In genomic region chr14:49171286-49171685, GRCm38 (mm10) we compare ENCODE assay signal across 8 mouse cellular contexts. TPM values are rescaled to one million over a fixed set of nuclear protein-coding genes. Genes with fewer than 3 reads are reported as not detected.
A peak's percentile ranks its signal among the peaks of the same experiment; 100 is the strongest.
DNase-seq lines count a peak whose midpoint lies in the region; ATAC-seq and TF ChIP-seq lines count a peak whose summit lies in the region.

No protein-coding gene starts in this region.

- no peak for TF ChIP-seq CTCF in olfactory bulb, adult 2 months (IDR thresholded peaks at IDR 0.05; ENCODE audit: insufficient read depth, low read depth, low read length)

- TF ChIP-seq POLR2A in olfactory bulb, adult 2 months (IDR thresholded peaks at IDR 0.05; ENCODE audit: insufficient read depth, low read depth, low read length) = no peak

- no peaks in the 10 kb centered on the region for H3K9me3 ChIP-seq in erythroblast, embryonic 14.5 days (ENCODE audit: control insufficient read depth, low read length)
- H3K9me3 ChIP-seq in forebrain, embryonic 12.5 days = no peaks in the 10 kb centered on the region
- no peaks in the 10 kb centered on the region for H3K9me3 ChIP-seq in limb, embryonic 11.5 days (ENCODE audit: control insufficient read depth, low read length)

- H3K4me3 ChIP-seq in erythroblast, embryonic 14.5 days (replicated peaks) = peak overlapping the region; percentile 98
- H3K4me3 ChIP-seq in forebrain, embryonic 12.5 days (replicated peaks) = peak overlapping the region; percentile 96
- peak overlapping the region; percentile 97 for H3K4me3 ChIP-seq in limb, embryonic 11.5 days (ENCODE audit: low read depth, low read length)
- peak overlapping the region; percentile 66 for H3K4me3 ChIP-seq in olfactory bulb, adult 2 months (ENCODE audit: insufficient read depth, low read depth, low read length)

- H3K36me3 ChIP-seq in erythroblast, embryonic 14.5 days (ENCODE audit: control insufficient read depth) = peaks cover 24% of the 10 kb centered on the region
- no peaks in the 10 kb centered on the region for H3K36me3 ChIP-seq in forebrain, embryonic 12.5 days (replicated peaks)
- no peaks in the 10 kb centered on the region for H3K36me3 ChIP-seq in limb, embryonic 11.5 days (ENCODE audit: control insufficient read depth, insufficient read depth, low read length)

- peak overlapping the region; percentile 98 for H3K9ac ChIP-seq in forebrain, embryonic 12.5 days
- peak overlapping the region; percentile 61 for H3K9ac ChIP-seq in limb, embryonic 11.5 days (ENCODE audit: low read length)

- H3K4me2 ChIP-seq in forebrain, embryonic 12.5 days = peak overlapping the region; percentile 89
- peak overlapping the region; percentile 92 for H3K4me2 ChIP-seq in limb, embryonic 11.5 days (ENCODE audit: low read depth, severe bottlenecking)

- H3K27me3 ChIP-seq in erythroblast, embryonic 14.5 days (ENCODE audit: control insufficient read depth) = no peaks in the 10 kb centered on the region
- no peaks in the 10 kb centered on the region for H3K27me3 ChIP-seq in forebrain, embryonic 12.5 days
- H3K27me3 ChIP-seq in limb, embryonic 11.5 days (ENCODE audit: control insufficient read depth, insufficient read depth, low read length) = no peaks in the 10 kb centered on the region

- whole genome bisulfite sequencing in forebrain, embryonic 12.5 days = 24% methylated on average over 8 of the region's 8 CpGs
- 28% methylated on average over 8 of the region's 8 CpGs for WGBS in limb, embryonic 11.5 days
- WGBS in olfactory bulb, adult 2 months = 29% methylated on average over 8 of the region's 8 CpGs

- no peak overlapping the region for H3K27ac ChIP-seq in forebrain, embryonic 12.5 days
- no peak overlapping the region for H3K27ac ChIP-seq in limb, embryonic 11.5 days (replicated peaks; ENCODE audit: low read depth, low read length)
- H3K27ac ChIP-seq in olfactory bulb, adult 2 months (ENCODE audit: insufficient read depth, low read depth, low read length) = no peak overlapping the region

- H3K4me1 ChIP-seq in erythroblast, embryonic 14.5 days (ENCODE audit: control insufficient read depth) = peaks cover 30% of the 10 kb centered on the region
- peaks cover 23% of the 10 kb centered on the region for H3K4me1 ChIP-seq in forebrain, embryonic 12.5 days
- H3K4me1 ChIP-seq in limb, embryonic 11.5 days (ENCODE audit: control insufficient read depth, insufficient read depth, low read length) = peaks cover 15% of the 10 kb centered on the region
- H3K4me1 ChIP-seq in olfactory bulb, adult 2 months (ENCODE audit: control insufficient read depth, insufficient read depth, low read length) = peaks cover 5% of the 10 kb centered on the region

- ATAC-seq in erythroblast, adult 5-6 weeks (replicated peaks; ENCODE audit: low FRiP score, poor library complexity, severe bottlenecking) = no peak
- peak; percentile 4 for ATAC-seq in CD4-positive, CD25-positive, alpha-beta regulatory T cell, adult 4 months
- peak; percentile 24; the same call in 1 of the 2 replicates for ATAC-seq in forebrain, embryonic 12.5 days (ENCODE audit: low FRiP score)
- no peak for ATAC-seq in limb, embryonic 11.5 days (ENCODE audit: insufficient number of reproducible peaks, low FRiP score, low TSS enrichment, low read depth)

- DNase-seq in limb, embryonic 11.5 days (ENCODE audit: low spot score) = peak; percentile 32
- DNase-seq in thymus, postnatal 25 days = no peak
- no peak for DNase-seq in ovary, postnatal 36 days (ENCODE audit: low spot score)

RNA-seq across cellular contexts. Expression of gene Naa30, which starts 0.7 kb away (rescaled TPM):
- polyA plus RNA-seq in erythroblast, embryonic 14.5 days (2012) = 0.29 and 0.45 TPM in 2 replicates
- 6.9 and 15.6 TPM in 2 replicates for total RNA-seq in erythroblast, adult 5-6 weeks (2015; ENCODE audit: low replicate concordance)
- 8.4 and 13.1 TPM in 2 replicates for total RNA-seq in erythroblast, adult 5-6 weeks (2017; ENCODE audit: low replicate concordance)
- 1 to 10 TPM; 4.5 to 9.4 TPM for polyA plus RNA-seq in CD4-positive, CD25-positive, alpha-beta regulatory T cell, adult 4 months (2017; shearing (Covaris generic))
- 20.4 and 21.9 TPM in 2 replicates for polyA plus RNA-seq in forebrain, embryonic 12.5 days (2016; fragmentation: Nextera tagmentation; extraction: Ambion mirVana)
- polyA plus RNA-seq in limb, embryonic 11.5 days (2014; fragmentation: Nextera tagmentation; extraction: Ambion mirVana) = 15.4 and 15.5 TPM in 2 replicates
- not detected in 2 replicates for polyA plus RNA-seq in olfactory bulb, adult 2 months (2012; ENCODE audit: insufficient read depth, insufficient read length, low replicate concordance, missing spikeins)

Comparison
In these comparisons a context has a peak if more than half of its experiments do, and no peak if none do; other contexts are left out.
1. ATAC-seq: peak in CD4-positive, CD25-positive, alpha-beta regulatory T cell, adult 4 months (single experiment) and forebrain, embryonic 12.5 days (single experiment); none in erythroblast, adult 5-6 weeks (single experiment) and limb, embryonic 11.5 days (single experiment).
2. Peak in every context shown above with its lines, with median percentiles within 50 percentile points of each other: H3K4me3 ChIP-seq.